Mouse (Mus musculus): ENCODE results near the gene Tmem236.

GRCm38 (mm10) chr2:14210731-14211130, 36.4 kb downstream of the Tmem236 start:
- TF ChIP-seq CTCF (IDR thresholded peaks at IDR 0.05; ENCODE audit: low read depth, low read length) (no peak), EP300 (IDR thresholded peaks at IDR 0.05; ENCODE audit: insufficient read depth, low read depth, low read length) (no peak), POLR2A (IDR thresholded peaks at IDR 0.05; ENCODE audit: insufficient read depth, low read length) (no peak)

Data from ES-Bruce4 (cell line).